Mouse (Mus musculus) left cerebral cortex, postnatal 36 days (tissue): ENCODE measurements around the gene Cd81. TPM values are rescaled to one million over a fixed set of nuclear protein-coding genes. Genes with fewer than 3 reads are reported as not detected.

Experiments used
- DNase-seq, 2 experiments: peaks; one replicate each; pipeline ENCODE4 v3.0.0; 2021 to 2022; ENCODE audit warnings: low spot score in 2 of 2, mixed read lengths in 1 of 2
- intact Hi-C: fragments of 180-260 bp; cut with DNase I; formaldehyde crosslinking; loops from one replicate; pipeline ENCODE4 v1.15.1; 2025
- total RNA-seq, 2 experiments: library from RNA; stranded (reverse); gene quantifications; 2 replicates each; pipeline ENCODE4 v1.2.3; 2021

The Cd81 gene
- total RNA-seq, 2 experiments from 2014 or later, result 385 to 445 TPM

- DNase-seq, result no peak
- intact Hi-C loops, result no loop called here
Measured at GRCm38 (mm10) chr7:143042897-143043300, 9.6 kb upstream of the Cd81 start.

- intact Hi-C loops, result no loop called here
- no peak for DNase-seq
Measured at GRCm38 (mm10) chr7:143044049-143044825, 8.3 kb upstream of the Cd81 start.

GRCm38 (mm10) chr7:143044826-143045206, 7.7 kb upstream of the Cd81 start:
- intact Hi-C loops, result no loop called here
- no peak for DNase-seq

- intact Hi-C loops, result no loop called here
Measured at GRCm38 (mm10) chr7:143046358-143046757, 6.2 kb upstream of the Cd81 start.

GRCm38 (mm10) chr7:143049331-143049730, 3.2 kb upstream of the Cd81 start:
- intact Hi-C loops, result no loop called here
- DNase-seq, result no peak

More at GRCm38 (mm10) chr7:143046358-143046757, 6.2 kb upstream of the Cd81 start:
- DNase-seq, result no peak

- intact Hi-C loops, result loop anchor here (5.0 kb wide), 1 partner anchor 43 kb away; the partner anchor contains the start of gene Tspan32
- DNase-seq, result no peak
Measured at GRCm38 (mm10) chr7:143049841-143050816, 2.4 kb upstream of the Cd81 start.

GRCm38 (mm10) chr7:143051316-143051715, 1.2 kb upstream of the Cd81 start:
- intact Hi-C loops, result loop anchor here (5.0 kb wide), 1 partner anchor 44 kb away; the partner anchor contains the start of gene Tspan32
- no peak for DNase-seq

- peak; percentile 63 to 64 for DNase-seq
- intact Hi-C loops, result loop anchor here (2.0 to 5.0 kb wide), 2 partner anchors 36 to 46 kb away; partner anchors contain the start of gene Tspan32
Measured at GRCm38 (mm10) chr7:143053008-143053899, 715 bp downstream of the Cd81 start.

- no peak for DNase-seq
- intact Hi-C loops, result loop anchor here (2.0 to 5.0 kb wide), 2 partner anchors 37 to 47 kb away; partner anchors contain the start of gene Tspan32
Measured at GRCm38 (mm10) chr7:143053961-143054611, 1.5 kb downstream of the Cd81 start.

- intact Hi-C loops, result loop anchor here (5.0 kb wide), 1 partner anchor 47 kb away; the partner anchor contains the start of gene Tspan32
- no peak for DNase-seq
Measured at GRCm38 (mm10) chr7:143054612-143054965, 2.0 kb downstream of the Cd81 start.

GRCm38 (mm10) chr7:143055001-143055400, 2.5 kb downstream of the Cd81 start:
- DNase-seq, result no peak
- intact Hi-C loops, result no loop called here

- peak in 1 of 2 experiments; percentile 28 for DNase-seq
Measured at GRCm38 (mm10) chr7:143055499-143056186, 3.1 kb downstream of the Cd81 start.

GRCm38 (mm10) chr7:143057023-143057422, 4.5 kb downstream of the Cd81 start:
- intact Hi-C loops, result no loop called here
- DNase-seq, result no peak

More at GRCm38 (mm10) chr7:143055499-143056186, 3.1 kb downstream of the Cd81 start:
- intact Hi-C loops, result no loop called here

GRCm38 (mm10) chr7:143057667-143058220, 5.2 kb downstream of the Cd81 start:
- DNase-seq, result no peak
- intact Hi-C loops, result no loop called here

GRCm38 (mm10) chr7:143058221-143058697, 5.7 kb downstream of the Cd81 start:
- intact Hi-C loops, result no loop called here
- DNase-seq, result no peak

- peak in 1 of 2 experiments; percentile 24 for DNase-seq
- intact Hi-C loops, result no loop called here
Measured at GRCm38 (mm10) chr7:143059202-143059870, 6.8 kb downstream of the Cd81 start.

GRCm38 (mm10) chr7:143062704-143063103, 10.2 kb downstream of the Cd81 start:
- DNase-seq, result no peak
- intact Hi-C loops, result no loop called here
